In the genomic region with DNA sequence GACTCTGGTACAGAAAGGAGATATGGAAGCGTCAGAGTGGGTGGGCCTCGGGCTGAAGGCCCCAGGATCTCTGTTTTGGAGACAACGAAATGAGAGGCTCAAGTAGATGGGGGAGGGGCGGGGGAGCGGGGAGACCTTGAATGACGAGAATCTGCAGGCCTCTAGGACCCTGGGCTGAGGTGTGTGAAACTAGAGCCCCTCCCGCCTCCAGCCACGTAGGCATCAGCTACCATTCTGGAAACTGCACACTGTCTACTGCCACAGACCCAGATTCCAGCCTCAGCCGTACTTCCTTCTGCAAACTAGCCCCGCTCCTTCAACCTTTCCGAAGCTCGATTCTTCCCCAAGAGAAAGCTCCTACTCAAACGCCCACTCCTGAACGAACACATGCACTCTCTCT, we compare ENCODE assay signal across 8 mouse cellular contexts. TPM values are rescaled to one million over a fixed set of nuclear protein-coding genes. Genes with fewer than 3 reads are reported as not detected.
DNase-seq lines count a peak whose midpoint lies in the region; ATAC-seq and TF ChIP-seq lines count a peak whose summit lies in the region.

No protein-coding gene starts in this region.

- no peak for ATAC-seq in liver, postnatal 0 days
- ATAC-seq in hindbrain, embryonic 12.5 days (ENCODE audit: low FRiP score): peak; percentile 59
- ATAC-seq in liver, embryonic 15.5 days (ENCODE audit: insufficient read depth): no peak
- peak; percentile 48; the same call in 1 of the 2 replicates for ATAC-seq in stomach, embryonic 16.5 days (ENCODE audit: insufficient read depth, low FRiP score)

- no peak overlapping the region for H3K4me2 ChIP-seq in liver, postnatal 0 days (ENCODE audit: low read depth, low read length)
- H3K4me2 ChIP-seq in hindbrain, embryonic 12.5 days (replicated peaks): peak overlapping the region; percentile 71
- peak overlapping the region; percentile 80; the same call in 1 of the 2 replicates for H3K4me2 ChIP-seq in liver, embryonic 15.5 days
- H3K4me2 ChIP-seq in stomach, embryonic 16.5 days (ENCODE audit: low read depth, low read length): peak overlapping the region; percentile 81

- H3K9me3 ChIP-seq in liver, postnatal 0 days (ENCODE audit: low read length): no peaks in the 10 kb centered on the region
- H3K9me3 ChIP-seq in hindbrain, embryonic 12.5 days (replicated peaks): no peaks in the 10 kb centered on the region
- H3K9me3 ChIP-seq in liver, embryonic 15.5 days (replicated peaks): no peaks in the 10 kb centered on the region
- no peaks in the 10 kb centered on the region for H3K9me3 ChIP-seq in stomach, embryonic 16.5 days (replicated peaks; ENCODE audit: control insufficient read depth, low read length)

- H3K4me1 ChIP-seq in liver, postnatal 0 days (ENCODE audit: insufficient read depth): peaks cover 5% of the 10 kb centered on the region; the same call in 1 of the 2 replicates
- H3K4me1 ChIP-seq in hindbrain, embryonic 12.5 days: peaks cover 48% of the 10 kb centered on the region
- H3K4me1 ChIP-seq in liver, embryonic 15.5 days (replicated peaks): peaks cover 9% of the 10 kb centered on the region; the same call in 1 of the 2 replicates
- peaks cover 18% of the 10 kb centered on the region for H3K4me1 ChIP-seq in stomach, embryonic 16.5 days (ENCODE audit: control insufficient read depth, insufficient read depth, low read length)

- no peak overlapping the region for H3K27ac ChIP-seq in liver, postnatal 0 days (ENCODE audit: low read depth)
- H3K27ac ChIP-seq in hindbrain, embryonic 12.5 days: peak overlapping the region; percentile 95
- no peak overlapping the region for H3K27ac ChIP-seq in liver, embryonic 15.5 days (replicated peaks)
- peak overlapping the region; percentile 95 for H3K27ac ChIP-seq in stomach, embryonic 16.5 days (ENCODE audit: low read length)

- H3K27me3 ChIP-seq in liver, postnatal 0 days (ENCODE audit: insufficient read depth, low read length): peaks cover 56% of the 10 kb centered on the region
- H3K27me3 ChIP-seq in hindbrain, embryonic 12.5 days: peaks cover 11% of the 10 kb centered on the region; the same call in 1 of the 2 replicates
- peaks cover 72% of the 10 kb centered on the region for H3K27me3 ChIP-seq in liver, embryonic 15.5 days
- peaks cover 8% of the 10 kb centered on the region; the same call in 1 of the 2 replicates for H3K27me3 ChIP-seq in stomach, embryonic 16.5 days (ENCODE audit: control insufficient read depth, insufficient read depth, low read length)

- intact Hi-C loops in gastrocnemius, postnatal 14 days (cut with DNase I; ENCODE audit: low total_unique reads): no loop called here

- TF ChIP-seq CTCF in liver, postnatal 0 days (IDR thresholded peaks at IDR 0.05; ENCODE audit: low read depth): no peak

- H3K4me3 ChIP-seq in liver, postnatal 0 days (ENCODE audit: low read depth, low read length): no peak overlapping the region
- peak overlapping the region; percentile 66 for H3K4me3 ChIP-seq in hindbrain, embryonic 12.5 days
- H3K4me3 ChIP-seq in liver, embryonic 15.5 days (replicated peaks): no peak overlapping the region
- H3K4me3 ChIP-seq in stomach, embryonic 16.5 days (replicated peaks; ENCODE audit: low read length): peak overlapping the region; percentile 77

- WGBS in liver, postnatal 0 days (ENCODE audit: insufficient replicate concordance): 25% methylated on average over 12 of the region's 14 CpGs
- 11% methylated on average over 14 of the region's 14 CpGs for WGBS in hindbrain, embryonic 12.5 days
- 21% methylated on average over 13 of the region's 14 CpGs for WGBS in liver, embryonic 15.5 days (ENCODE audit: insufficient replicate concordance)
- 10% methylated on average over 14 of the region's 14 CpGs for WGBS in stomach, embryonic 16.5 days

- no peak for TF ChIP-seq EP300 in liver, postnatal 0 days (IDR thresholded peaks at IDR 0.05; ENCODE audit: low read depth)

- H3K9ac ChIP-seq in liver, postnatal 0 days (replicated peaks): no peak overlapping the region
- H3K9ac ChIP-seq in hindbrain, embryonic 12.5 days: peak overlapping the region; percentile 88
- no peak overlapping the region for H3K9ac ChIP-seq in liver, embryonic 15.5 days
- H3K9ac ChIP-seq in stomach, embryonic 16.5 days (ENCODE audit: low read length): peak overlapping the region; percentile 94; the same call in 1 of the 2 replicates

- H3K36me3 ChIP-seq in liver, postnatal 0 days (replicated peaks; ENCODE audit: insufficient read depth, low read length): no peaks in the 10 kb centered on the region
- peaks cover 4% of the 10 kb centered on the region for H3K36me3 ChIP-seq in hindbrain, embryonic 12.5 days
- no peaks in the 10 kb centered on the region for H3K36me3 ChIP-seq in liver, embryonic 15.5 days (replicated peaks)
- H3K36me3 ChIP-seq in stomach, embryonic 16.5 days (ENCODE audit: control insufficient read depth, insufficient read depth, low read length): no peaks in the 10 kb centered on the region

- DNase-seq in liver: peak; percentile 36
- no peak for DNase-seq in liver, postnatal 0 days
- peak; percentile 47 for DNase-seq in cerebellum, postnatal 36 days
- no peak for DNase-seq in gastrocnemius, postnatal 14 days
- no peak for DNase-seq in kidney, postnatal 25 days

RNA-seq across cellular contexts. Expression of gene P3h3, which starts 1.2 kb away (rescaled TPM):
- polyA plus RNA-seq in liver, postnatal 0 days (2015; fragmentation: Nextera tagmentation; extraction: Ambion mirVana): 0.80 and 0.88 TPM in 2 replicates
- 34.5 and 39.6 TPM in 2 replicates for polyA plus RNA-seq in hindbrain, embryonic 12.5 days (2016; fragmentation: Nextera tagmentation; extraction: Ambion mirVana)
- 1.6 TPM in 2 replicates for polyA plus RNA-seq in liver, embryonic 15.5 days (2015; fragmentation: Nextera tagmentation; extraction: Ambion mirVana)
- polyA plus RNA-seq in stomach, embryonic 16.5 days (2015; fragmentation: Nextera tagmentation; extraction: Ambion mirVana): 9.9 and 11.5 TPM in 2 replicates
- 10 to 100 TPM; 19.7 to 24.2 TPM for total RNA-seq in gastrocnemius, postnatal 14 days (2021)

RNA-seq across cellular contexts. Expression of gene Gpr162, which starts 7.5 kb away (rescaled TPM):
- 0.04 and 0.08 TPM in 2 replicates for polyA plus RNA-seq in liver, postnatal 0 days (2015; fragmentation: Nextera tagmentation; extraction: Ambion mirVana)
- polyA plus RNA-seq in hindbrain, embryonic 12.5 days (2016; fragmentation: Nextera tagmentation; extraction: Ambion mirVana): 11.3 and 12.7 TPM in 2 replicates
- 0.06 and 0.09 TPM in 2 replicates for polyA plus RNA-seq in liver, embryonic 15.5 days (2015; fragmentation: Nextera tagmentation; extraction: Ambion mirVana)
- 1.1 and 1.7 TPM in 2 replicates for polyA plus RNA-seq in stomach, embryonic 16.5 days (2015; fragmentation: Nextera tagmentation; extraction: Ambion mirVana)
- under 1 TPM; 0.33 to 0.45 TPM for total RNA-seq in gastrocnemius, postnatal 14 days (2021)

RNA-seq across cellular contexts. Expression of gene Gnb3, which starts 16.2 kb away (rescaled TPM):
- polyA plus RNA-seq in liver, postnatal 0 days (2015; fragmentation: Nextera tagmentation; extraction: Ambion mirVana): 0.19 TPM in 1 of 2 replicates, not detected in the other
- 0.52 and 0.92 TPM in 2 replicates for polyA plus RNA-seq in hindbrain, embryonic 12.5 days (2016; fragmentation: Nextera tagmentation; extraction: Ambion mirVana)
- polyA plus RNA-seq in liver, embryonic 15.5 days (2015; fragmentation: Nextera tagmentation; extraction: Ambion mirVana): 0.29 and 0.68 TPM in 2 replicates
- polyA plus RNA-seq in stomach, embryonic 16.5 days (2015; fragmentation: Nextera tagmentation; extraction: Ambion mirVana): 0.66 and 1.5 TPM in 2 replicates
- 1 to 10 TPM; 6.6 to 7.0 TPM for total RNA-seq in gastrocnemius, postnatal 14 days (2021)

RNA-seq across cellular contexts. Expression of gene Cdca3, which starts 27.0 kb away (rescaled TPM):
- 96.4 and 98.3 TPM in 2 replicates for polyA plus RNA-seq in liver, postnatal 0 days (2015; fragmentation: Nextera tagmentation; extraction: Ambion mirVana)
- 111 and 120 TPM in 2 replicates for polyA plus RNA-seq in hindbrain, embryonic 12.5 days (2016; fragmentation: Nextera tagmentation; extraction: Ambion mirVana)
- 192 and 194 TPM in 2 replicates for polyA plus RNA-seq in liver, embryonic 15.5 days (2015; fragmentation: Nextera tagmentation; extraction: Ambion mirVana)
- polyA plus RNA-seq in stomach, embryonic 16.5 days (2015; fragmentation: Nextera tagmentation; extraction: Ambion mirVana): 129 and 138 TPM in 2 replicates
- total RNA-seq in gastrocnemius, postnatal 14 days (2021): 1 to 10 TPM; 4.6 to 5.0 TPM

RNA-seq across cellular contexts. Expression of gene Usp5, which starts 27.0 kb away (rescaled TPM):
- polyA plus RNA-seq in liver, postnatal 0 days (2015; fragmentation: Nextera tagmentation; extraction: Ambion mirVana): 32.2 and 36.6 TPM in 2 replicates
- polyA plus RNA-seq in hindbrain, embryonic 12.5 days (2016; fragmentation: Nextera tagmentation; extraction: Ambion mirVana): 200 and 202 TPM in 2 replicates
- polyA plus RNA-seq in liver, embryonic 15.5 days (2015; fragmentation: Nextera tagmentation; extraction: Ambion mirVana): 54.9 and 55.4 TPM in 2 replicates
- polyA plus RNA-seq in stomach, embryonic 16.5 days (2015; fragmentation: Nextera tagmentation; extraction: Ambion mirVana): 128 and 139 TPM in 2 replicates
- total RNA-seq in gastrocnemius, postnatal 14 days (2021): 10 to 100 TPM; 55.3 to 61.9 TPM

Comparison
In these comparisons a context has a peak if more than half of its experiments do, and no peak if none do; other contexts are left out.
1. DNase-seq: peak in liver (single experiment) and cerebellum, postnatal 36 days (2 of 2); none in liver, postnatal 0 days (single experiment), gastrocnemius, postnatal 14 days (single experiment) and kidney, postnatal 25 days (0 of 2).
2. ATAC-seq: peak in hindbrain, embryonic 12.5 days (single experiment) and stomach, embryonic 16.5 days (single experiment); none in liver, postnatal 0 days (single experiment) and liver, embryonic 15.5 days (single experiment).
3. H3K27ac ChIP-seq: peak in hindbrain, embryonic 12.5 days (single experiment) and stomach, embryonic 16.5 days (single experiment); none in liver, postnatal 0 days (single experiment) and liver, embryonic 15.5 days (single experiment).
4. H3K4me3 ChIP-seq: peak in hindbrain, embryonic 12.5 days (single experiment) and stomach, embryonic 16.5 days (single experiment); none in liver, postnatal 0 days (single experiment) and liver, embryonic 15.5 days (single experiment).
5. H3K9ac ChIP-seq: peak in hindbrain, embryonic 12.5 days (single experiment) and stomach, embryonic 16.5 days (single experiment); none in liver, postnatal 0 days (single experiment) and liver, embryonic 15.5 days (single experiment).